Mouse (Mus musculus): Measurements from ENCODE around the gene Zswim1.
"Not testable (repeated sequence)": the region's sequence is repeated elsewhere in the genome, so short reads cannot be mapped to it uniquely, and the experiment has no call there.

GRCm38 (mm10) chr2:164863411-164863810 is 40.9 kb downstream of the Zswim1 start:
- not testable (repeated sequence) for TF ChIP-seq CTCF (IDR thresholded peaks at IDR 0.05; ENCODE audit: borderline replicate concordance, extremely low read depth, insufficient read depth, insufficient read length); POLR2A (IDR thresholded peaks at IDR 0.05; ENCODE audit: borderline replicate concordance, extremely low read depth, insufficient read depth, insufficient read length, poor library complexity, severe bottlenecking)
